Mouse (Mus musculus) inflammation-experienced regulatory T-cells, adult 6 months (primary cell): ENCODE data around the gene Hdac4. TPM values are rescaled to one million over a fixed set of nuclear protein-coding genes. Genes with fewer than 3 reads are reported as not detected.

Experiments
- ATAC-seq: one replicate; pipeline ENCODE4 v1.8.0; 2017
- polyA plus RNA-seq, 3 experiments: library from polyadenylated mRNA; unstranded; fragments of 100-300 nt; shearing (Covaris generic); gene quantifications; one replicate each; pipeline ENCODE4 v1.2.1; 2017

Hdac4 gene
- polyA plus RNA-seq, 3 experiments from 2014 or later = 42.9 to 75.8 (median 72.7) TPM

DNA sequence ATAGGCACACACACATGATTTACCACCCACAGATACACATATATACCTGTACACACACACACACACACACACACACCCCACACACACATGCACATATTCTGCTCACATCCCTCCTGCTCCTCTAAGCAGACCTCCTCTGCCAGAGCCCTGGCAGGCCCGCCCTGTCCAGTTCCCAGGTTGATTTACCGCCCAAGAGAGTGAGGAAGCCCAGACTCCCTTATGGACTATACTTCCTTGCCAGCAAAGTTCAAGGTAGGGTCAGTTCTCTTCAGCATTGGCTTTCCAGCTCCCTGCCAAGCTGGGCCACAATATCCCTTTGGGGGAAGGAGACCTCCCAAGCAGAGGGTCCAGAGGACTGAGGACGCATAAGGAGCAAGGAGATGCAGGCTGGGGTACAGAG, 280.9 kb downstream of the Hdac4 start:
- no peak for ATAC-seq

DNA sequence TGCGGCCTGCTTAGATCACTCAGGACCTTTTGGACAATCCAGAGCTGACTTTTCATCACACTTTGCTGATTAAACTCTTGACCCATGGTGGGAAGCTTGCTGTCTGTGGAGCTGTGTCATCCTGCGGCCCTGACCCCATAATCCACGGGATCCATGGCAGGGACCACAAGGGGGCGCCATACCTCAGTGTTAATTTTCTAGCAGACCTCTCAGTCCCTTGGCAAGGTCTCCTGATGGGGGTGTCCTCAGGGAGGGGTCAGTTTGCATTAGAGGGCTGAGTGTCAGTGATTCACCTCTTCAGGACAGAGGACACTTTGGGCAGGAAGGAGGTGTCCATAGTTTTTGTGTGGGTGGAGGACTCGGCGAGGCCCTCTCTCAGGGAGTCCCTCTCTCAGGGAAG, 281.6 kb downstream of the Hdac4 start:
- ATAC-seq = no peak

DNA sequence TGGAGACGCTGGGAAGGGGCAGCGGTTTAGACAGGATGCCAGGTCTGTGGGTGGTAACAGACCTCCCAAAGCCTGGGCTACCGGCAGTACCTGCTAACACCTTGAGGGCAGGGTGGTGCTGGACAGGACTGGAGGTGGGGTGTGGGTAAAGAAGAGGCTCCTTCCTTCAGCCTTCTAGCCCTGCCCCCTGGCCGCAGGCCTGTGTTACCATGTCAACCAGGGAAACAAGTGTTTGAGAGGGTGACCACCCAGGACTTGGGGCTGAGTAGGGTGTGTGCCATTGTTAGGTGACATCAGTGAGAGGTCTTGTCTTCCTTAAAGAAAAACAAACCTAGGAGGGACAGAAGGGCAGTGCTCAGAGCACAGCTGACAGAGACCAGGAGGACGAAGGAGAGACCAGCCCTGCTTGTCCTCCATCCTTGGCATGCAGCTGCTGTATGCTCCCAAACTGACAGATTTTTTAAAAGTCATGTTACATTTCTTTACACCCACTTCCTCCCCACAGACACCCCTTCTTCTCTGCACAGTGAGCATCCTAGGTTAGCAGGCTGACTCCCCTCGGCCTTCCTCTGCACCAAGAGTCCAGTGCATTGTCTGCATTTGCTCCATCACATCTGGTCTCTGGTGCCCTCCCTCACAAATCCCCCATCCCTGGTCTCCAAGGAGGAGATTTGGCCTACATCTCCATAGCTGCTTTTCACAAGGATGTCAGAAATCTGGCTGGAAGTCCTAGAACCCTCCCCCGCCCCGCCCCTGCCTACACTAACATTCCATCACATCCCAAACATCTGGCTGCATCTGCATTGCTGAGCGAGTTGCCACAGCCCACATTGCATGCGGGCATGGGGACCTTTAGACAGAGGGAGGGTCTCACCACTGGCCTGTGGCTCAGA, 283.0 kb downstream of the Hdac4 start:
- ATAC-seq = no peak

DNA sequence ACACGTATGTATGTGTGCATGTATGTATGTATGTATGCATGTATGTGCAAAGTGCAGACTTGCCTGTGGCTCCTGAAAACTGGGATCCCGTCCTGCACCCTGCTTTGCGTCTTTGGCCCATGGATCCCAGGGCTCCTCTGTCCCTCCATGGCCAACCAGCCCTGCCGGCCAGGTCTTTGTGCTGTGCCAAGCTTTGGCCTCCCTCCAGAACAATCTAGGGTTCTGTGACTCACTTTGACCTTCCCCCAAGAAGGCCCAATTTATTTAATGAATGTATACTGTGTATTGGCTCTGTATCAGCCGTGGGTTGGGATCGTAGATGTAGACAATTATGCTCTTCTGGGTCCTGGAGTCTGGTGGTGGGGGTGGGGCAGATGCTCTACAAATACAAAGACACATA, 290.2 kb downstream of the Hdac4 start:
- no peak for ATAC-seq

DNA sequence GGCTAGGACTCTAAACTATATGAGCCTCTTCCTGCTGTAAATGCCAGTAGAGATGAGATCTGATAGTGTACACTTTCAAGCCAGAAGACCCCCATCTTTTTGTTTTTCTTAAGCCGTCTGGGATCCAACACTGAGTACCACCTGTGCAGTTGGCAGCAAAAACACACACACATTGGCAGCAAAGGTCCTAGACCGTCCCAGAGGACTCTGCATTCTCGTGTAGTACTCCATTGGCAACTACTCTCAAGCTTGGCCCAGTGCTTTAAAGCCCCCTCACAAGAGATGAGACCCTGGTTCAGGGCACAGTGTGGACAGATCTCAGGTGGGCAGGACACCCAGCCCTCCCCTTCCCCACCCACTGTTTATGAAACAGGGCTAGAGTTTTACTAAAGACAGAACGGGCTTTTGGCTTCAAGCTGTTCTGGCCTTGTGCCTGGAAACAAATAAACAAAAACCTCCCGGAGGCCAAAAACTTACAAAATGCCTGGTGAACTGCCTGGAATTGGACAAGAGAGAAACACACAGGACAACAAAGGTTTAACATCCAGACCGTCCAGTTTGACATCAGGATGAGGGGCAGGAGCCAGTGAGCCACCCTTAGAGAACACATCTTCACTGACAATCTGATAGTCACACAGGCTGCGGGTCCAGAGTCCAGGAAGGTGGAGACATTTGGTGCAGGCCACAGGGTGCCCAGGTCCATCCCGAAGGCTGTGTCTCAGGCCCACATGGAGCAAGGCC, 292.1 kb downstream of the Hdac4 start:
- no peak for ATAC-seq

DNA sequence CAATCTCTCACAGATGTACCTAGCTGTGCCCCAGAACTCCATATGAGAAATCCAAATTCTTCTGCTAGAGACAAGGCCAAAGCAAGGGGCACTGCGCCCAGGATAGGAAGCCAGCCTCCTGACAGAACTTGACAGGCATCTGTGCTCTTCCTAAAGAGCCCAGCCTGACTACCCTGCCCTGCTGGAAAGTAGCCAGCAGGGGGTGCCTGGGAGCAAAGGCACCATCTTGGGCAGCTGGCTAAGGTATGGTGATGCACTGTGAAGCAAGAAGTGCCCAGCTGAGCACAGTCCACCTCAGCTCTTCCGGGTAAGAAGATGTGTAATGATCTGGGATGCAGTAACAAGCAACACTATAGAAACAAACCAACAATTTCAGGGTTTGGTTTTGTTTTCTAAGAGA, 298.4 kb downstream of the Hdac4 start:
- no peak for ATAC-seq

DNA sequence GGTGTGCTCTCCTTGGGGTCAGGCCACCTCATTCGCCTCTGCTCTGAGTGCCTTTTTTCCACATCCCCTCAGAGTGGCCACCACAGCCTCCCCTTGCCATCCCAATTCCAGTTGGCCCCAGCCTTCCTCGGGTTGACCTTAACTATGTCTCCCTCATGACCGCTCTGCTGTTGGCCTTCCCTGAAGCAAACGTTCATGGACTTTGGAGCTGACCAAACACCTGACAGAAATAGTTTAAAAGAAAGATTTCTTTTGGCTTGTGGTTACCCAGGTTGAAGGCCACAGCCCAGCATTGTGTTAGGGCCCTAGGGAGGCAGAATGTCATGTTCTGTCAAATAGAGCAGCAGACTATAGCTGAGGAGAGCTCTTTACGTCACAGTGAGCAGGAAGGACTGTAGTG, 301.2 kb downstream of the Hdac4 start:
- no peak for ATAC-seq

DNA sequence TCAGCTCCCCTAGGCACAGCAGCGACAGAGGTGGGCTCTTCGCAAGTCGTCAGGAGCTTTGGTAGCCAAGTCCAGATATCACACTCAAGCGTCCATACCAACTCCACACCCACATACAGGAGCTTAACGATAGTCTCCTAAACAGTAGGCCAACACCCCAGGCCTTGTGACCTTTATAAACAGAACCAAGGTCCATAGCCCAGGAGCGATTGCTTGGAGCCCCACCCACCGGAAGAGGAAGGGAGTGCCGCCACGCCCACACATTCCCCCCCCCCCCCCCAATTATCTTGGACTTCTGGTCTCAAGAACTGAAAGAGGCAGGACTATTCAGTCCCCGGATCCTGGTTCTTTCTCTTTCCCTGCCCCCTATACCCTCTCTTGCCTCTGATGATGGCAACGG, 301.9 kb downstream of the Hdac4 start:
- no peak for ATAC-seq

DNA sequence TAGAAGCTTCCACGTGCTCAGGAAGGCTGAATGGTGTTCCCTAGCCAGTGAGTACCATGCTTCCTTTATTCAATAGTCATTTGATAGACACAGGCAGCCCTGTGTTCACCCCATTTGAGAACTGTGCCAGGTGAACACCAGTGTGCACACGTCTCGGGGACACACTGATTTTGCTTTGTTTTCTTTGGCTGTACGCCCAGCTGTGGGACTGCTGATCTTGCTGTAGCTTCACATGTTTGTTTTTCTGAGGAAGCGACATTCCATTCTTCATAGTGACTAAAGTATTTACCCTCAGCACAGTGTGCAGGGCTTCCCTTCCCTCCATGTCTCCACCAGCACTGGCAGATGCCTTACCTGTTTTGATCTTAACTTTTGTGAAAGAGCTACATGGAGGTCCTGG, 312.4 kb downstream of the Hdac4 start:
- no peak for ATAC-seq

DNA sequence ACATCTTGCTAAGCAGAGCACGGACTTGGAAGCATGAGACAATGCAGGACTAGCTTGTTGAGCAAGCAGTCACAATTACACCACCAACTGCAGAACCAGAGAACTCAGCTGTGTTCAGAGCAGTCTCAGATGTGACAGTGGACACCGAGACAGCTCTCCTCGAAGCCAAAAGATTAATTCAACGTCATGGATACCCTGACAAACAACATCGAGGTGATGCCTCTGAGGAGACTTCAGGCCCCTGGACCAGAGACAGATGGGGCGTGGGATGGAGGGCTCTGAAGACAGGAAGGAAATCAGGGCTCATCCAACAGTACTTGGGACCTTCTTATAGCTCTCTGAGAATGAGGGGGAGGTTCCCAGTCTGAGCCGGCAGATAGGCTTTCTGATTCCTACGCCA, 314.6 kb downstream of the Hdac4 start:
- ATAC-seq = no peak

DNA sequence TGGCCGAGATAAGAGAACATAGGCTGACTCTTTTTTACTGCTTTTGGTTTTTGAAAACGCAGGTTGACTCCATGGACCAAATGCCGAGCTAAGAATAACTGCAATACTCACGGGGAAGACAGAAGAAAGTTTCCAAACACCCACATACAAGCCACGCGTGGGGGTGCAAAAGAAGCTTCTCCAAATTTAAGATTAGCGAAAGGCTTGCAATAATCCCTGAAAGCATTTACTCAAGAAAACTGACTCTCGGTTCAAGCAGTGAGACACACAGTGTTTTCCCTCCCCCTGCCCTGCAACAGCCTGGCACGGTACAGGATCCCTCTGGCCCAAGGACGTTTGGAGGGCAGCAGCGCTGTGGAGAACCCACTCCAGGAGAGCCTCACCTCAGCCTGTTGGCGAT, 315.3 kb downstream of the Hdac4 start:
- no peak for ATAC-seq
